Mouse (Mus musculus): ENCODE measurements at regions not wholly inside any gene's neighbourhood (a gene's known extent, or its start where the extent isn't known, plus 50 kb on each side); places are given as distances from the start of the nearest gene placed in this dataset.

- H3K4me1 ChIP-seq (ENCODE audit: control insufficient read depth, insufficient read depth, low read length): peaks cover 29% of the 10 kb centered on the region
- H3K27me3 ChIP-seq (ENCODE audit: control insufficient read depth, insufficient read depth, low read length): no peaks in the 10 kb centered on the region
Observed at GRCm38 (mm10) chr11:113178375-113178774, 396.4 kb downstream of the Sox9 start.

GRCm38 (mm10) chr11:113180008-113180407, 398.0 kb downstream of the Sox9 start:
- H3K36me3 ChIP-seq (ENCODE audit: control insufficient read depth, insufficient read depth, low read length): no peaks in the 10 kb centered on the region
- no peak overlapping the region for H3K27ac ChIP-seq (ENCODE audit: low read depth, low read length)
- H3K9ac ChIP-seq (ENCODE audit: low read length): no peak overlapping the region
- no peaks in the 10 kb centered on the region for H3K27me3 ChIP-seq (ENCODE audit: control insufficient read depth, insufficient read depth, low read length)
- peaks cover 35% of the 10 kb centered on the region for H3K4me1 ChIP-seq (ENCODE audit: control insufficient read depth, insufficient read depth, low read length)
- DNase-seq (ENCODE audit: low spot score) (no peak), ATAC-seq (ENCODE audit: insufficient read depth, low FRiP score, low TSS enrichment) (no peak)
- 79% methylated on average over 14 of the region's 14 CpGs for WGBS
- H3K9me3 ChIP-seq (ENCODE audit: control insufficient read depth, low read length): no peaks in the 10 kb centered on the region
- H3K4me2 ChIP-seq (ENCODE audit: low read depth): no peak overlapping the region
- no peak overlapping the region for H3K4me3 ChIP-seq (ENCODE audit: low read depth, low read length)

More at GRCm38 (mm10) chr11:113178375-113178774, 396.4 kb downstream of the Sox9 start:
- H3K9me3 ChIP-seq (ENCODE audit: control insufficient read depth, low read length): no peaks in the 10 kb centered on the region
- no peaks in the 10 kb centered on the region for H3K36me3 ChIP-seq (ENCODE audit: control insufficient read depth, insufficient read depth, low read length)
- DNase-seq (ENCODE audit: low spot score): no peak
- 81% methylated on average over 7 of the region's 7 CpGs for WGBS
- H3K27ac ChIP-seq (ENCODE audit: low read depth, low read length): no peak overlapping the region
- H3K9ac ChIP-seq (ENCODE audit: low read length): no peak overlapping the region
- H3K4me3 ChIP-seq (ENCODE audit: low read depth, low read length): no peak overlapping the region
- ATAC-seq (ENCODE audit: insufficient read depth, low FRiP score, low TSS enrichment): no peak
- H3K4me2 ChIP-seq (ENCODE audit: low read depth): no peak overlapping the region

GRCm38 (mm10) chr11:113182083-113182861, 400.2 kb downstream of the Sox9 start:
- no peak overlapping the region for H3K4me3 ChIP-seq (ENCODE audit: low read depth, low read length)
- no peak overlapping the region for H3K27ac ChIP-seq (ENCODE audit: low read depth, low read length)
- H3K4me1 ChIP-seq (ENCODE audit: control insufficient read depth, insufficient read depth, low read length): peaks cover 38% of the 10 kb centered on the region
- DNase-seq (ENCODE audit: low spot score): peak; percentile 22
- H3K9ac ChIP-seq (ENCODE audit: low read length): no peak overlapping the region
- 67% methylated on average over 13 of the region's 13 CpGs for WGBS
- no peak for ATAC-seq (ENCODE audit: insufficient read depth, low FRiP score, low TSS enrichment)
- no peaks in the 10 kb centered on the region for H3K36me3 ChIP-seq (ENCODE audit: control insufficient read depth, insufficient read depth, low read length)
- no peak overlapping the region for H3K4me2 ChIP-seq (ENCODE audit: low read depth)
- no peaks in the 10 kb centered on the region for H3K27me3 ChIP-seq (ENCODE audit: control insufficient read depth, insufficient read depth, low read length)
- no peaks in the 10 kb centered on the region for H3K9me3 ChIP-seq (ENCODE audit: control insufficient read depth, low read length)

- H3K4me1 ChIP-seq (ENCODE audit: control insufficient read depth, insufficient read depth, low read length): peaks cover 46% of the 10 kb centered on the region
- DNase-seq (ENCODE audit: low spot score) (no peak), ATAC-seq (ENCODE audit: insufficient read depth, low FRiP score, low TSS enrichment) (no peak)
- peak overlapping the region; percentile 2; the same call in 1 of the 2 replicates for H3K9ac ChIP-seq (ENCODE audit: low read length)
- peak overlapping the region; percentile 81 for H3K27ac ChIP-seq (ENCODE audit: low read depth, low read length)
- H3K27me3 ChIP-seq (ENCODE audit: control insufficient read depth, insufficient read depth, low read length): no peaks in the 10 kb centered on the region
- H3K4me2 ChIP-seq (ENCODE audit: low read depth): no peak overlapping the region
- no peaks in the 10 kb centered on the region for H3K9me3 ChIP-seq (ENCODE audit: control insufficient read depth, low read length)
- H3K4me3 ChIP-seq (ENCODE audit: low read depth, low read length): no peak overlapping the region
- no peaks in the 10 kb centered on the region for H3K36me3 ChIP-seq (ENCODE audit: control insufficient read depth, insufficient read depth, low read length)
- WGBS: 66% methylated on average over 5 of the region's 5 CpGs
Observed at GRCm38 (mm10) chr11:113183556-113183955, 401.5 kb downstream of the Sox9 start.

GRCm38 (mm10) chr11:113184095-113184494, 402.1 kb downstream of the Sox9 start:
- DNase-seq (ENCODE audit: low spot score): peak; percentile 56
- 0 out of 2 replicates have a peak, but pooled peaks have one; percentile 15 for ATAC-seq (ENCODE audit: insufficient read depth, low FRiP score, low TSS enrichment)
- Histone ChIP-seq H3K9me3 (ENCODE audit: control insufficient read depth, low read length) (no peaks in the 10 kb centered on the region), H3K4me1 (ENCODE audit: control insufficient read depth, insufficient read depth, low read length) (peaks cover 49% of the 10 kb centered on the region), H3K27me3 (ENCODE audit: control insufficient read depth, insufficient read depth, low read length) (no peaks in the 10 kb centered on the region), H3K4me2 (ENCODE audit: low read depth) (0 out of 2 replicates have a peak overlapping the region, but pooled peaks have one; percentile 16), H3K4me3 (ENCODE audit: low read depth, low read length) (no peak overlapping the region), H3K27ac (ENCODE audit: low read depth, low read length) (peak overlapping the region; percentile 81), H3K36me3 (ENCODE audit: control insufficient read depth, insufficient read depth, low read length) (no peaks in the 10 kb centered on the region), H3K9ac (ENCODE audit: low read length) (0 out of 2 replicates have a peak overlapping the region, but pooled peaks have one; percentile 2)
- 9% methylated on average over 9 of the region's 9 CpGs for WGBS

GRCm38 (mm10) chr11:113187407-113187806, 405.4 kb downstream of the Sox9 start:
- peaks cover 51% of the 10 kb centered on the region for H3K4me1 ChIP-seq (ENCODE audit: control insufficient read depth, insufficient read depth, low read length)
- H3K4me3 ChIP-seq (ENCODE audit: low read depth, low read length): no peak overlapping the region
- H3K36me3 ChIP-seq (ENCODE audit: control insufficient read depth, insufficient read depth, low read length): no peaks in the 10 kb centered on the region
- H3K9ac ChIP-seq (ENCODE audit: low read length): no peak overlapping the region
- WGBS: 57% methylated on average over 8 of the region's 8 CpGs
- DNase-seq (ENCODE audit: low spot score): peak; percentile 15
- H3K27ac ChIP-seq (ENCODE audit: low read depth, low read length): peak overlapping the region; percentile 49; the same call in 1 of the 2 replicates
- no peaks in the 10 kb centered on the region for H3K9me3 ChIP-seq (ENCODE audit: control insufficient read depth, low read length)
- no peak overlapping the region for H3K4me2 ChIP-seq (ENCODE audit: low read depth)
- ATAC-seq (ENCODE audit: insufficient read depth, low FRiP score, low TSS enrichment): no peak
- H3K27me3 ChIP-seq (ENCODE audit: control insufficient read depth, insufficient read depth, low read length): no peaks in the 10 kb centered on the region

- Histone ChIP-seq H3K4me3 (ENCODE audit: low read depth, low read length) (no peak overlapping the region), H3K4me2 (ENCODE audit: low read depth) (no peak overlapping the region), H3K27ac (ENCODE audit: low read depth, low read length) (peak overlapping the region; percentile 78), H3K4me1 (ENCODE audit: control insufficient read depth, insufficient read depth, low read length) (peaks cover 54% of the 10 kb centered on the region), H3K9me3 (ENCODE audit: control insufficient read depth, low read length) (no peaks in the 10 kb centered on the region), H3K36me3 (ENCODE audit: control insufficient read depth, insufficient read depth, low read length) (no peaks in the 10 kb centered on the region), H3K27me3 (ENCODE audit: control insufficient read depth, insufficient read depth, low read length) (no peaks in the 10 kb centered on the region), H3K9ac (ENCODE audit: low read length) (no peak overlapping the region)
- WGBS: 9% methylated on average over 4 of the region's 4 CpGs
- DNase-seq (ENCODE audit: low spot score) (peak; percentile 74), ATAC-seq (ENCODE audit: insufficient read depth, low FRiP score, low TSS enrichment) (peak; percentile 93)
Observed at GRCm38 (mm10) chr11:113188263-113188920, 406.4 kb downstream of the Sox9 start.

GRCm38 (mm10) chr11:113190006-113190405, 408.0 kb downstream of the Sox9 start:
- WGBS: 87% methylated on average over 6 of the region's 6 CpGs
- ATAC-seq (ENCODE audit: insufficient read depth, low FRiP score, low TSS enrichment): no peak

More at GRCm38 (mm10) chr11:113190006-113190405, 408.0 kb downstream of the Sox9 start:
- Histone ChIP-seq H3K4me3 (ENCODE audit: low read depth, low read length) (no peak overlapping the region), H3K4me1 (ENCODE audit: control insufficient read depth, insufficient read depth, low read length) (peaks cover 38% of the 10 kb centered on the region), H3K9me3 (ENCODE audit: control insufficient read depth, low read length) (no peaks in the 10 kb centered on the region), H3K4me2 (ENCODE audit: low read depth) (no peak overlapping the region), H3K27me3 (ENCODE audit: control insufficient read depth, insufficient read depth, low read length) (no peaks in the 10 kb centered on the region), H3K36me3 (ENCODE audit: control insufficient read depth, insufficient read depth, low read length) (no peaks in the 10 kb centered on the region), H3K9ac (ENCODE audit: low read length) (no peak overlapping the region), H3K27ac (ENCODE audit: low read depth, low read length) (no peak overlapping the region)
- no peak for DNase-seq (ENCODE audit: low spot score)
